Mouse (Mus musculus): ENCODE measurements at regions not wholly inside any gene's neighbourhood (a gene's known extent, or its start where the extent isn't known, plus 50 kb on each side); places are given as distances from the start of the nearest gene placed in this dataset.

- ATAC-seq (ENCODE audit: insufficient read depth) (no peak), DNase-seq (ENCODE audit: low read depth in 3 of 3, low spot score in 3 of 3) (no peak)
- H3K9me3 ChIP-seq (ENCODE audit: control insufficient read depth, low read length): no peaks in the 10 kb centered on the region
- H3K27ac ChIP-seq: no peak overlapping the region
- H3K4me3 ChIP-seq (ENCODE audit: insufficient read depth in 1 of 2, low read depth in 2 of 2, low read length in 2 of 2): no peak overlapping the region
- no peak for TF ChIP-seq CTCF (IDR thresholded peaks at IDR 0.05; ENCODE audit: low read depth)
- no peak for TF ChIP-seq EP300 (IDR thresholded peaks at IDR 0.05; ENCODE audit: low read depth)
- no peak overlapping the region for H3K9ac ChIP-seq (replicated peaks)
- no peak overlapping the region for H3K4me2 ChIP-seq (ENCODE audit: low read depth)
- peaks cover 0 to 4% of the 10 kb centered on the region in 2 experiments; a peak in 1 of 4 replicates for H3K4me1 ChIP-seq (replicated peaks; ENCODE audit: control insufficient read depth in 2 of 2, insufficient read depth in 2 of 2, low read length in 1 of 2)
- 59% methylated on average over 3 of the region's 3 CpGs for WGBS (ENCODE audit: insufficient replicate concordance)
- H3K27me3 ChIP-seq (ENCODE audit: control insufficient read depth, insufficient read depth, low read length): no peaks in the 10 kb centered on the region
- H3K36me3 ChIP-seq (replicated peaks; ENCODE audit: control insufficient read depth, insufficient read depth, low read depth): no peaks in the 10 kb centered on the region
These were observed 292.7 kb downstream of the Cog6 start for GRCm38 (mm10) chr3:52724354-52724753.

- Histone ChIP-seq H3K9ac (replicated peaks) (no peak overlapping the region), H3K36me3 (replicated peaks; ENCODE audit: control insufficient read depth, insufficient read depth, low read depth) (no peaks in the 10 kb centered on the region), H3K4me2 (ENCODE audit: low read depth) (no peak overlapping the region), H3K4me1 (replicated peaks; ENCODE audit: control insufficient read depth in 2 of 2, insufficient read depth in 2 of 2, low read length in 1 of 2) (no peaks in the 10 kb centered on the region), H3K9me3 (ENCODE audit: control insufficient read depth, low read length) (no peaks in the 10 kb centered on the region), H3K27me3 (ENCODE audit: control insufficient read depth, insufficient read depth, low read length) (no peaks in the 10 kb centered on the region), H3K4me3 (ENCODE audit: insufficient read depth in 1 of 2, low read depth in 2 of 2, low read length in 2 of 2) (no peak overlapping the region), H3K27ac (no peak overlapping the region)
- TF ChIP-seq CTCF (IDR thresholded peaks at IDR 0.05; ENCODE audit: low read depth) (no peak), EP300 (IDR thresholded peaks at IDR 0.05; ENCODE audit: low read depth) (no peak)
- ATAC-seq (ENCODE audit: insufficient read depth) (no peak), DNase-seq (ENCODE audit: low read depth in 3 of 3, low spot score in 3 of 3) (no peak)
- 64% methylated on average over 2 of the region's 2 CpGs for WGBS (ENCODE audit: insufficient replicate concordance)
These were observed 294.1 kb downstream of the Cog6 start for GRCm38 (mm10) chr3:52722946-52723345.

DNA sequence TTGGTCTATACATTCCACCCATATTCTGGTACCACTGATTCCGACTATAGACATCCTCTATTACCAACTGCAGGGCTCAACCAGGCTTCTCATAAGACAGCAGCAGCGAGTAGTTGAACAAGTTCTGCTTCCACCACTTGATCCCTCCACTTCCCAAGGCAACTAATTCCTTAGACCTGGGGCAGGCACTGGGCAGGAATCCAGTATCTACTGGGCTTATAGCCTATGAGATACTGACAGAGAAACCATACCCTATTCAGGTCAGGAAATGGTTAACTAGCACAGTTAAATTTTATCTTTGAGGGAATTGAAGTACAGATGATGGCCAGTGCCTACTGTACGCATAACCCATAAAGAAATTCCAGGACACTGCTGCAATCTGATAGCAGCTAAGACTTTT is 297.9 kb downstream of the Cog6 start:
- ATAC-seq (ENCODE audit: insufficient read depth): no peak
- no peak overlapping the region for H3K9ac ChIP-seq (replicated peaks)
- 52% methylated on average over 3 of the region's 3 CpGs for WGBS (ENCODE audit: insufficient replicate concordance)

GRCm38 (mm10) chr3:52717324-52717723 is 299.7 kb downstream of the Cog6 start:
- H3K9me3 ChIP-seq (ENCODE audit: control insufficient read depth, low read length): no peaks in the 10 kb centered on the region
- H3K36me3 ChIP-seq (replicated peaks; ENCODE audit: control insufficient read depth, insufficient read depth, low read depth): no peaks in the 10 kb centered on the region
- no peaks in the 10 kb centered on the region; a peak in 1 of 4 replicates for H3K4me1 ChIP-seq (replicated peaks; ENCODE audit: control insufficient read depth in 2 of 2, insufficient read depth in 2 of 2, low read length in 1 of 2)
- H3K4me3 ChIP-seq (ENCODE audit: insufficient read depth in 1 of 2, low read depth in 2 of 2, low read length in 2 of 2): no peak overlapping the region
- H3K4me2 ChIP-seq (ENCODE audit: low read depth): no peak overlapping the region
- no peaks in the 10 kb centered on the region; the same call in 1 of the 2 replicates for H3K27me3 ChIP-seq (ENCODE audit: control insufficient read depth, insufficient read depth, low read length)
- H3K9ac ChIP-seq (replicated peaks): no peak overlapping the region
- WGBS (ENCODE audit: insufficient replicate concordance): 61% methylated on average over 5 of the region's 5 CpGs
- no peak for TF ChIP-seq CTCF (IDR thresholded peaks at IDR 0.05; ENCODE audit: low read depth)
- TF ChIP-seq EP300 (IDR thresholded peaks at IDR 0.05; ENCODE audit: low read depth): no peak
- no peak for ATAC-seq (ENCODE audit: insufficient read depth)
- no peak overlapping the region for H3K27ac ChIP-seq
- DNase-seq (ENCODE audit: low read depth in 3 of 3, low spot score in 3 of 3): no peak

More for the DNA sequence above, 297.9 kb downstream of the Cog6 start:
- no peak overlapping the region for H3K4me2 ChIP-seq (ENCODE audit: low read depth)
- H3K4me1 ChIP-seq (replicated peaks; ENCODE audit: control insufficient read depth in 2 of 2, insufficient read depth in 2 of 2, low read length in 1 of 2): no peaks in the 10 kb centered on the region; a peak in 1 of 4 replicates
- DNase-seq (ENCODE audit: low read depth in 3 of 3, low spot score in 3 of 3): no peak
- H3K36me3 ChIP-seq (replicated peaks; ENCODE audit: control insufficient read depth, insufficient read depth, low read depth): no peaks in the 10 kb centered on the region
- no peak overlapping the region for H3K4me3 ChIP-seq (ENCODE audit: insufficient read depth in 1 of 2, low read depth in 2 of 2, low read length in 2 of 2)
- H3K9me3 ChIP-seq (ENCODE audit: control insufficient read depth, low read length): no peaks in the 10 kb centered on the region
- TF ChIP-seq EP300 (IDR thresholded peaks at IDR 0.05; ENCODE audit: low read depth) (no peak), CTCF (IDR thresholded peaks at IDR 0.05; ENCODE audit: low read depth) (no peak)
- H3K27me3 ChIP-seq (ENCODE audit: control insufficient read depth, insufficient read depth, low read length): no peaks in the 10 kb centered on the region; the same call in 1 of the 2 replicates
- H3K27ac ChIP-seq: no peak overlapping the region

GRCm38 (mm10) chr3:52712151-52712550 is 304.9 kb downstream of the Cog6 start:
- H3K4me2 ChIP-seq (ENCODE audit: low read depth): no peak overlapping the region
- H3K27me3 ChIP-seq (ENCODE audit: control insufficient read depth, insufficient read depth, low read length): no peaks in the 10 kb centered on the region; the same call in 1 of the 2 replicates
- TF ChIP-seq EP300 (IDR thresholded peaks at IDR 0.05; ENCODE audit: low read depth) (no peak), CTCF (IDR thresholded peaks at IDR 0.05; ENCODE audit: low read depth) (no peak)
- WGBS (ENCODE audit: insufficient replicate concordance): 65% methylated on average over 5 of the region's 5 CpGs
- H3K4me1 ChIP-seq (replicated peaks; ENCODE audit: control insufficient read depth in 2 of 2, insufficient read depth in 2 of 2, low read length in 1 of 2): no peaks in the 10 kb centered on the region; a peak in 1 of 4 replicates
- no peak for DNase-seq (ENCODE audit: low read depth in 3 of 3, low spot score in 3 of 3)
- ATAC-seq (ENCODE audit: insufficient read depth): no peak
- H3K9me3 ChIP-seq (ENCODE audit: control insufficient read depth, low read length): no peaks in the 10 kb centered on the region
- no peak overlapping the region for H3K4me3 ChIP-seq (ENCODE audit: insufficient read depth in 1 of 2, low read depth in 2 of 2, low read length in 2 of 2)
- no peak overlapping the region for H3K9ac ChIP-seq (replicated peaks)
- H3K36me3 ChIP-seq (replicated peaks; ENCODE audit: control insufficient read depth, insufficient read depth, low read depth): no peaks in the 10 kb centered on the region
- H3K27ac ChIP-seq: no peak overlapping the region
